Mouse (Mus musculus) CH12.LX (cell line): Measurements from ENCODE around the gene Timp3.

Experiments
- CTCF ChIP-seq, 2 experiments: IDR thresholded peaks in 1 of 2; conservative IDR thresholded peaks in 1 of 2; 2 replicates each; pipeline ENCODE4 v1.5.1; 2011 to 2012; ENCODE audit warnings: low read depth in 2 of 2, low read length in 2 of 2, improper control_type of control experiment in 1 of 2, inconsistent platforms in 1 of 2, mild to moderate bottlenecking in 1 of 2, moderate library complexity in 1 of 2
- EP300 ChIP-seq: IDR thresholded peaks from 2 replicates; pipeline ENCODE4 v1.6.1; 2011; ENCODE audit warnings: low read length, improper control_type of control experiment
- MEF2A ChIP-seq: IDR thresholded peaks from 2 replicates; pipeline ENCODE4 v1.6.1; 2014; ENCODE audit warnings: low read depth, mild to moderate bottlenecking, inconsistent platforms, low read length, improper control_type of control experiment, borderline replicate concordance
- MYC ChIP-seq: IDR thresholded peaks from 2 replicates; pipeline ENCODE4 v1.6.1; 2011; ENCODE audit warnings: low read depth, mild to moderate bottlenecking, improper control_type of control experiment, low read length
- POLR2AphosphoS2 ChIP-seq: IDR thresholded peaks from 2 replicates; pipeline ENCODE4 v1.6.1; 2011; ENCODE audit warnings: low read depth, low read length, improper control_type of control experiment
- RCOR1 ChIP-seq: conservative IDR thresholded peaks from 2 replicates; pipeline ENCODE4 v1.6.1; 2012; ENCODE audit warnings: low read depth, mild to moderate bottlenecking, inconsistent platforms, low read length, improper control_type of control experiment
- TCF12 ChIP-seq: IDR thresholded peaks from 2 replicates; pipeline ENCODE4 v1.6.1; 2014; ENCODE audit warnings: low read depth, mild to moderate bottlenecking, inconsistent platforms, low read length, improper control_type of control experiment

- TF ChIP-seq CTCF (conservative IDR thresholded peaks at IDR 0.05 in 1 of 2, IDR thresholded peaks at IDR 0.05 in 1 of 2; ENCODE audit: low read depth in 2 of 2, low read length in 2 of 2), result no peak
- no peak for TF ChIP-seq RCOR1
- no peak for TF ChIP-seq MEF2A
- TF ChIP-seq POLR2AphosphoS2, result no peak
- TF ChIP-seq MYC, result no peak
- no peak for TF ChIP-seq TCF12
- TF ChIP-seq EP300, result no peak
These were observed 2.9 kb upstream of the Timp3 start for GRCm38 (mm10) chr10:86297307-86297706.
